In genomic region chr11:4947813-4948174, GRCm38 (mm10) we compare ENCODE assay signal across 8 mouse cellular contexts. TPM values are rescaled to one million over a fixed set of nuclear protein-coding genes. Genes with fewer than 3 reads are reported as not detected.
A peak's percentile ranks its signal among the peaks of the same experiment; 100 is the strongest.
DNase-seq lines count a peak whose midpoint lies in the region; ATAC-seq and TF ChIP-seq lines count a peak whose summit lies in the region.

Gene Nefh (minus strand): TSS chr11:4948064.

- H3K9ac ChIP-seq in heart, embryonic 14.5 days (ENCODE audit: low read length), result peak within 1 kb of the TSS; percentile 30
- peak within 1 kb of the TSS; percentile 76 for H3K9ac ChIP-seq in hindbrain, postnatal 0 days (replicated peaks; ENCODE audit: low read length)

- no peak within 1 kb of the TSS for H3K27ac ChIP-seq in heart, embryonic 14.5 days (replicated peaks in 1 of 2; ENCODE audit: control insufficient read depth in 1 of 2, insufficient read depth in 1 of 2, low read depth in 2 of 2, low read length in 2 of 2)
- H3K27ac ChIP-seq in hindbrain, postnatal 0 days, result peak within 1 kb of the TSS; percentile 81

- peak within 1 kb of the TSS; percentile 43 to 55 for H3K4me3 ChIP-seq in heart, embryonic 14.5 days (ENCODE audit: control insufficient read depth in 1 of 2, insufficient read depth in 1 of 2, low read depth in 1 of 2, low read length in 2 of 2)
- peak within 1 kb of the TSS; percentile 67 for H3K4me3 ChIP-seq in hindbrain, postnatal 0 days (ENCODE audit: low read length)

- no peak for ATAC-seq in heart, embryonic 14.5 days (ENCODE audit: insufficient number of reproducible peaks, insufficient read depth, low FRiP score, low read depth)
- peak; percentile 25; the same call in 1 of the 2 replicates for ATAC-seq in hindbrain, postnatal 0 days

- peaks cover 83% of the 10 kb centered on the region for H3K27me3 ChIP-seq in heart, embryonic 14.5 days (ENCODE audit: control insufficient read depth, insufficient read depth, low read length)
- H3K27me3 ChIP-seq in hindbrain, postnatal 0 days (ENCODE audit: insufficient read depth, low read length), result peaks cover 24% of the 10 kb centered on the region; the same call in 1 of the 2 replicates

- intact Hi-C loops in heart, postnatal 36 days (cut with DNase I), result no loop called here

- H3K9me3 ChIP-seq in heart, embryonic 14.5 days (ENCODE audit: control insufficient read depth, low read length), result no peaks in the 10 kb centered on the region
- no peaks in the 10 kb centered on the region for H3K9me3 ChIP-seq in hindbrain, postnatal 0 days (ENCODE audit: low read length)

- DNase-seq in heart, postnatal 36 days, result no peak
- peak; percentile 78 for DNase-seq in A20 (ENCODE audit: low read depth, low spot score)
- peak; percentile 57 for DNase-seq in brain, adult 2 months (ENCODE audit: low read depth, low spot score)
- DNase-seq in hindbrain, postnatal 0 days (ENCODE audit: low spot score), result peak; percentile 39
- peak; percentile 22 for DNase-seq in mesoderm, embryonic 11.5 days (ENCODE audit: low read depth, low spot score)
- no peak for DNase-seq in retina, embryonic 14.5 days (ENCODE audit: low spot score)
- no peak for DNase-seq in frontal cortex, postnatal 10 days (ENCODE audit: low spot score in 2 of 2)

- H3K36me3 ChIP-seq in heart, embryonic 14.5 days (ENCODE audit: control insufficient read depth, insufficient read depth, low read length), result no peaks in the 10 kb centered on the region
- H3K36me3 ChIP-seq in hindbrain, postnatal 0 days (ENCODE audit: insufficient read depth, low read length), result no peaks in the 10 kb centered on the region; the same call in 1 of the 2 replicates

- H3K4me1 ChIP-seq in heart, embryonic 14.5 days (ENCODE audit: control insufficient read depth in 2 of 2, insufficient read depth in 2 of 2, low read length in 2 of 2), result peaks cover 0 to 19% of the 10 kb centered on the region in 2 experiments; a peak in 3 of 4 replicates
- peaks cover 8% of the 10 kb centered on the region; the same call in 1 of the 2 replicates for H3K4me1 ChIP-seq in hindbrain, postnatal 0 days (ENCODE audit: insufficient read depth, low read length)

- H3K4me2 ChIP-seq in heart, embryonic 14.5 days (ENCODE audit: low read length), result peak within 1 kb of the TSS; percentile 93
- peak within 1 kb of the TSS; percentile 67 for H3K4me2 ChIP-seq in hindbrain, postnatal 0 days (ENCODE audit: low read depth, low read length)

- TF ChIP-seq CTCF in hindbrain, postnatal 0 days (IDR thresholded peaks at IDR 0.05; ENCODE audit: low read depth), result no peak

- 3% methylated on average over 38 of the region's 41 CpGs for WGBS in heart, embryonic 14.5 days
- 3% methylated on average over 37 of the region's 41 CpGs for WGBS in hindbrain, postnatal 0 days

RNA-seq across cellular contexts. Expression of gene Nefh, which starts in this region (rescaled TPM):
- polyA plus RNA-seq in heart, embryonic 14.5 days (2014; fragmentation: Nextera tagmentation; extraction: Ambion mirVana), result 0.20 and 0.35 TPM in 2 replicates
- not detected for total RNA-seq in heart, postnatal 36 days (2021)
- 46.6 and 60.3 TPM in 2 replicates for total RNA-seq in hindbrain, postnatal 0 days (2014; rRNA removed)
- 21.7 and 22.5 TPM in 2 replicates for polyA plus RNA-seq in hindbrain, postnatal 0 days (2015; fragmentation: Nextera tagmentation; extraction: Ambion mirVana)

Comparison
In these comparisons a context has a peak if more than half of its experiments do, and no peak if none do; other contexts are left out.
1. RNA of gene Nefh (total RNA-seq): 46.6 to 60.3 TPM in hindbrain, postnatal 0 days; not detected in heart, postnatal 36 days; every median in the first group is over 10 times any median in the second.
2. RNA of gene Nefh (polyA plus RNA-seq): 21.7 to 22.5 TPM in hindbrain, postnatal 0 days; 0.20 to 0.35 TPM in heart, embryonic 14.5 days; every median in the first group is over 10 times any median in the second.
3. DNase-seq: peak in A20 (single experiment), brain, adult 2 months (single experiment), hindbrain, postnatal 0 days (single experiment) and mesoderm, embryonic 11.5 days (single experiment); none in heart, postnatal 36 days (0 of 2), retina, embryonic 14.5 days (single experiment) and frontal cortex, postnatal 10 days (0 of 2).